Mouse (Mus musculus): ENCODE results near the gene Hsbp1. TPM values are rescaled to one million over a fixed set of nuclear protein-coding genes. Genes with fewer than 3 reads are reported as not detected.
A peak's percentile ranks its signal among the peaks of the same experiment; 100 is the strongest.
"Not testable (repeated sequence)": the region's sequence is repeated elsewhere in the genome, so short reads cannot be mapped to it uniquely, and the experiment has no call there.

Gene Hsbp1
- 86.8 and 94.9 TPM in 2 replicates for polyA plus RNA-seq (2015; fragmentation: Nextera tagmentation; extraction: Ambion mirVana)

GRCm38 (mm10) chr8:119344190-119344856 is at the start of gene Hsbp1:
TSS of gene Hsbp1 (plus strand) at chr8:119344488.
- 3% methylated on average over 49 of the region's 52 CpGs for WGBS (ENCODE audit: insufficient replicate concordance)
- Histone ChIP-seq H3K36me3 (peaks cover 31% of the 10 kb centered on the region), H3K27ac (peak within 1 kb of the TSS; percentile 56), H3K9me3 (replicated peaks) (peaks cover 5% of the 10 kb centered on the region; the same call in 1 of the 2 replicates), H3K4me2 (peak within 1 kb of the TSS; percentile 86), H3K4me1 (replicated peaks) (peaks cover 12% of the 10 kb centered on the region), H3K9ac (peak within 1 kb of the TSS; percentile 93), H3K27me3 (no peaks in the 10 kb centered on the region), H3K4me3 (replicated peaks) (peak within 1 kb of the TSS; percentile 93)
- peak; percentile 93 for DNase-seq
- peak; percentile 96 for ATAC-seq (ENCODE audit: low read depth)

DNA sequence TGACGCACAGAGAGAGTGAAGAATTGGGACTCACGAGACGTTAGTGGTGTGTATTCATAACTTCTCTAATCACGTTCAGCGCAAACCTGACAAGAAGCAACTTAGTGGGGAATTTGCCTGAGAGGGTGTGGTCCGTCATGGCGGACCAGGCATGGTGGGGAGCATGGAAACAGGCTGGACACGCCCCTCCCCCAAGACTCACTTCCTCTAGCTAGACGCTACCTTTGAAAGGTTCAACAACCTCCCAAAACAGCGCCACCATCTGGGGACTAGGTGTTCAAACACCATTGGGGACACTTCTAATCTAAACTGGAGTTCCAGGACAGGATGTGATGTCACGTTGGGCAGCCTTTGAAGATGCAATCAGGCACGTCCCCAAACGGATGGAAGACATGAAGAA is 48.8 kb upstream of the Hsbp1 start:
- no peak overlapping the region for H3K4me3 ChIP-seq (replicated peaks)
- ATAC-seq (ENCODE audit: low read depth) (no peak), DNase-seq (no peak)
- no peaks in the 10 kb centered on the region for H3K36me3 ChIP-seq
- H3K4me2 ChIP-seq = no peak overlapping the region
- H3K4me1 ChIP-seq (replicated peaks) = no peaks in the 10 kb centered on the region
- H3K9ac ChIP-seq = no peak overlapping the region
- H3K27ac ChIP-seq = no peak overlapping the region
- peaks cover 3% of the 10 kb centered on the region; the same call in 1 of the 2 replicates for H3K9me3 ChIP-seq (replicated peaks)
- H3K27me3 ChIP-seq = no peaks in the 10 kb centered on the region
- WGBS (ENCODE audit: insufficient replicate concordance) = 57% methylated on average over 13 of the region's 13 CpGs

- 20% methylated on average over 3 of the region's 3 CpGs for WGBS (ENCODE audit: insufficient replicate concordance)
- H3K4me1 ChIP-seq (replicated peaks); ATAC-seq (ENCODE audit: low read depth); H3K36me3 ChIP-seq; H3K27ac ChIP-seq; H3K4me2 ChIP-seq; DNase-seq; H3K4me3 ChIP-seq (replicated peaks); H3K9ac ChIP-seq; H3K27me3 ChIP-seq: not testable (repeated sequence)
- peaks cover 11% of the 10 kb centered on the region; the same call in 1 of the 2 replicates for H3K9me3 ChIP-seq (replicated peaks)
Observed at GRCm38 (mm10) chr8:119297752-119298151, 46.5 kb upstream of the Hsbp1 start.

GRCm38 (mm10) chr8:119300335-119300734 is 44.0 kb upstream of the Hsbp1 start:
- Histone ChIP-seq H3K4me1 (replicated peaks) (no peaks in the 10 kb centered on the region), H3K9me3 (replicated peaks) (peaks cover 11% of the 10 kb centered on the region; the same call in 1 of the 2 replicates), H3K4me2 (no peak overlapping the region), H3K9ac (no peak overlapping the region), H3K36me3 (no peaks in the 10 kb centered on the region), H3K27ac (no peak overlapping the region), H3K4me3 (replicated peaks) (no peak overlapping the region), H3K27me3 (no peaks in the 10 kb centered on the region)
- 70% methylated on average over 5 of the region's 5 CpGs for WGBS (ENCODE audit: insufficient replicate concordance)
- ATAC-seq (ENCODE audit: low read depth) = no peak
- no peak for DNase-seq

- H3K4me2 ChIP-seq = no peak overlapping the region
- no peak overlapping the region for H3K4me3 ChIP-seq (replicated peaks)
- no peaks in the 10 kb centered on the region for H3K4me1 ChIP-seq (replicated peaks)
- H3K27ac ChIP-seq = no peak overlapping the region
- no peak for ATAC-seq (ENCODE audit: low read depth)
- H3K27me3 ChIP-seq = no peaks in the 10 kb centered on the region
- DNase-seq = no peak
- H3K36me3 ChIP-seq = no peaks in the 10 kb centered on the region
- H3K9me3 ChIP-seq (replicated peaks) = peaks cover 11% of the 10 kb centered on the region; the same call in 1 of the 2 replicates
- WGBS (ENCODE audit: insufficient replicate concordance) = 64% methylated on average over 8 of the region's 8 CpGs
- no peak overlapping the region for H3K9ac ChIP-seq
Observed at GRCm38 (mm10) chr8:119304196-119304595, 40.1 kb upstream of the Hsbp1 start.

- ATAC-seq (ENCODE audit: low read depth) = no peak
- H3K27me3 ChIP-seq = no peaks in the 10 kb centered on the region
- no peaks in the 10 kb centered on the region for H3K9me3 ChIP-seq (replicated peaks)
- H3K4me3 ChIP-seq (replicated peaks) = no peak overlapping the region
- H3K4me1 ChIP-seq (replicated peaks) = no peaks in the 10 kb centered on the region
- H3K36me3 ChIP-seq = no peaks in the 10 kb centered on the region
- H3K9ac ChIP-seq = no peak overlapping the region
- WGBS (ENCODE audit: insufficient replicate concordance) = 19% methylated on average over 3 of the region's 3 CpGs
- H3K27ac ChIP-seq = no peak overlapping the region
- H3K4me2 ChIP-seq = no peak overlapping the region
- DNase-seq = no peak
Observed at GRCm38 (mm10) chr8:119311412-119311811, 32.9 kb upstream of the Hsbp1 start.

DNA sequence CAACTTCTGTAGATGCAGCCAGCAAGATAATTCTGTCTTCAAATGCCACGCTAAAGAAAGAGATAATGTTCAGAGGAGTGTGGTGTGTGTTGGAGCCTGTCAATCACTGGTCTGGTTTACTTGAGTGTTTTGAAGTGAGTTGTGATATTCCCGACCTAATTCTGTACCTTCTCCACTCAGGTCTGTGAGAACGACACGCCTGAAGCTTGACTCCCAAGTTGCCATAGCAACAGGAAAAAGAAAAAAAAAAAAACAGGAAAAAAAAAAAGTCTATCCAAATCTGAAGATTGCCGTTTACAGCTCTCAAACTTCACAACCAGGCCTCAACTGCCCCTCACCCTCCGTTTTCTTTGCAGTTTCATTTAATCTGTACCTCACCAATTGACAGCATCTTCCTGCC is 21.1 kb upstream of the Hsbp1 start:
- Histone ChIP-seq H3K9me3 (replicated peaks) (0 out of 2 replicates have a peak, but pooled peaks cover 3% of the 10 kb centered on the region), H3K27me3 (no peaks in the 10 kb centered on the region), H3K4me3 (replicated peaks) (no peak overlapping the region), H3K27ac (no peak overlapping the region), H3K4me1 (replicated peaks) (no peaks in the 10 kb centered on the region), H3K36me3 (no peaks in the 10 kb centered on the region), H3K4me2 (no peak overlapping the region), H3K9ac (no peak overlapping the region)
- ATAC-seq (ENCODE audit: low read depth) (no peak), DNase-seq (no peak)
- WGBS (ENCODE audit: insufficient replicate concordance) = 43% methylated on average over 6 of the region's 6 CpGs

- Histone ChIP-seq H3K27me3 (no peaks in the 10 kb centered on the region), H3K4me3 (replicated peaks) (no peak overlapping the region), H3K9me3 (replicated peaks) (peaks cover 5% of the 10 kb centered on the region; the same call in 1 of the 2 replicates), H3K27ac (no peak overlapping the region), H3K4me2 (no peak overlapping the region), H3K9ac (no peak overlapping the region), H3K4me1 (replicated peaks) (peaks cover 3% of the 10 kb centered on the region), H3K36me3 (no peaks in the 10 kb centered on the region)
- no peak for ATAC-seq (ENCODE audit: low read depth)
- no peak for DNase-seq
- 61% methylated on average over 4 of the region's 4 CpGs for WGBS (ENCODE audit: insufficient replicate concordance)
Observed at GRCm38 (mm10) chr8:119339546-119339945, 4.7 kb upstream of the Hsbp1 start.

GRCm38 (mm10) chr8:119343606-119344005 is 682 bp upstream of the Hsbp1 start:
- peak overlapping the region; percentile 93 for H3K4me3 ChIP-seq (replicated peaks)
- no peaks in the 10 kb centered on the region for H3K27me3 ChIP-seq
- 80% methylated on average over 3 of the region's 3 CpGs for WGBS (ENCODE audit: insufficient replicate concordance)
- no peak overlapping the region for H3K27ac ChIP-seq
- H3K4me1 ChIP-seq (replicated peaks) = peaks cover 12% of the 10 kb centered on the region
- no peak; the same call in 1 of the 2 replicates for ATAC-seq (ENCODE audit: low read depth)
- no peak overlapping the region for H3K9ac ChIP-seq
- H3K4me2 ChIP-seq = peak overlapping the region; percentile 86
- H3K36me3 ChIP-seq = peaks cover 23% of the 10 kb centered on the region
- H3K9me3 ChIP-seq (replicated peaks) = peaks cover 5% of the 10 kb centered on the region; the same call in 1 of the 2 replicates
- no peak for DNase-seq

- peak overlapping the region; percentile 86 for H3K4me2 ChIP-seq
- 26% methylated on average over 22 of the region's 22 CpGs for WGBS (ENCODE audit: insufficient replicate concordance)
- ATAC-seq (ENCODE audit: low read depth) (0 out of 2 replicates have a peak, but pooled peaks have one; percentile 16), DNase-seq (no peak)
- peak overlapping the region; percentile 56 for H3K27ac ChIP-seq
- H3K9ac ChIP-seq = peak overlapping the region; percentile 93
- H3K27me3 ChIP-seq = no peaks in the 10 kb centered on the region
- H3K4me3 ChIP-seq (replicated peaks) = peak overlapping the region; percentile 93
- H3K9me3 ChIP-seq (replicated peaks) = peaks cover 5% of the 10 kb centered on the region; the same call in 1 of the 2 replicates
- H3K4me1 ChIP-seq (replicated peaks) = peaks cover 18% of the 10 kb centered on the region
- H3K36me3 ChIP-seq = peaks cover 36% of the 10 kb centered on the region
Observed at GRCm38 (mm10) chr8:119345029-119345682, 868 bp downstream of the Hsbp1 start.

GRCm38 (mm10) chr8:119345683-119346075 is 1.4 kb downstream of the Hsbp1 start:
- H3K9me3 ChIP-seq (replicated peaks) = peaks cover 5% of the 10 kb centered on the region; the same call in 1 of the 2 replicates
- H3K4me3 ChIP-seq (replicated peaks) = peak overlapping the region; percentile 93
- H3K9ac ChIP-seq = peak overlapping the region; percentile 93
- H3K27ac ChIP-seq = no peak overlapping the region
- H3K27me3 ChIP-seq = no peaks in the 10 kb centered on the region
- WGBS (ENCODE audit: insufficient replicate concordance) = 50% methylated on average over 15 of the region's 15 CpGs
- DNase-seq = no peak
- peaks cover 21% of the 10 kb centered on the region for H3K4me1 ChIP-seq (replicated peaks)
- peak overlapping the region; percentile 86 for H3K4me2 ChIP-seq
- H3K36me3 ChIP-seq = peaks cover 36% of the 10 kb centered on the region
- ATAC-seq (ENCODE audit: low read depth) = no peak
